Mouse (Mus musculus): ENCODE results near the gene Cx3cl1. TPM values are rescaled to one million over a fixed set of nuclear protein-coding genes. Genes with fewer than 3 reads are reported as not detected.
A peak's percentile ranks its signal among the peaks of the same experiment; 100 is the strongest.

Gene Cx3cl1
- total RNA-seq, 2 experiments from 2014 or later: 3.4 to 3.9 TPM

GRCm38 (mm10) chr8:94794782-94795181, 23.0 kb downstream of the Cx3cl1 start:
- intact Hi-C loops (cut with DNase I): no loop called here
- DNase-seq: no peak

GRCm38 (mm10) chr8:94800278-94800968, 28.6 kb downstream of the Cx3cl1 start:
- intact Hi-C loops (cut with DNase I): loop anchor here (10.0 kb wide), 1 partner anchor 266 kb away; the partner anchor contains the start of gene Cpne2
- peak in 1 of 2 experiments; percentile 52 for DNase-seq

- intact Hi-C loops (cut with DNase I): loop anchor here (10.0 kb wide), 1 partner anchor 267 kb away; the partner anchor contains the start of gene Cpne2
- peak in 1 of 2 experiments; percentile 46 for DNase-seq
Measured at GRCm38 (mm10) chr8:94801293-94802095, 29.7 kb downstream of the Cx3cl1 start.

- no peak for DNase-seq
- intact Hi-C loops (cut with DNase I): loop anchor here (10.0 kb wide), 1 partner anchor 268 kb away; the partner anchor contains the start of gene Cpne2
Measured at GRCm38 (mm10) chr8:94802375-94802774, 30.6 kb downstream of the Cx3cl1 start.

GRCm38 (mm10) chr8:94803551-94803950, 31.7 kb downstream of the Cx3cl1 start:
- DNase-seq: no peak
- intact Hi-C loops (cut with DNase I): loop anchor here (10.0 kb wide), 1 partner anchor 269 kb away; the partner anchor contains the start of gene Cpne2

- intact Hi-C loops (cut with DNase I): loop anchor here (10.0 kb wide), 1 partner anchor 270 kb away; the partner anchor contains the start of gene Cpne2
Measured at GRCm38 (mm10) chr8:94804546-94805340, 32.9 kb downstream of the Cx3cl1 start.

GRCm38 (mm10) chr8:94805811-94806210, 34.0 kb downstream of the Cx3cl1 start:
- intact Hi-C loops (cut with DNase I): loop anchor here (10.0 kb wide), 1 partner anchor 271 kb away; the partner anchor contains the start of gene Cpne2
- DNase-seq: no peak

More at GRCm38 (mm10) chr8:94804546-94805340, 32.9 kb downstream of the Cx3cl1 start:
- no peak for DNase-seq

- intact Hi-C loops (cut with DNase I): loop anchor here (10.0 kb wide), 1 partner anchor 273 kb away; the partner anchor contains the start of gene Cpne2
- DNase-seq: no peak
Measured at GRCm38 (mm10) chr8:94807506-94807905, 35.7 kb downstream of the Cx3cl1 start.

GRCm38 (mm10) chr8:94808372-94808771, 36.6 kb downstream of the Cx3cl1 start:
- intact Hi-C loops (cut with DNase I): loop anchor here (10.0 kb wide), 1 partner anchor 274 kb away; the partner anchor contains the start of gene Cpne2
- no peak for DNase-seq

GRCm38 (mm10) chr8:94810153-94810552, 38.3 kb downstream of the Cx3cl1 start, which contains the start of gene Ccl17:
Gene Ccl17, plus strand, starts transcription at chr8:94810453.
- intact Hi-C loops (cut with DNase I): loop anchor here (5.0 kb wide), 1 partner anchor 218 kb away; no protein-coding TSS in a partner anchor
- no peak for DNase-seq

- no peak for DNase-seq
- intact Hi-C loops (cut with DNase I): loop anchor here (5.0 kb wide), 1 partner anchor 219 kb away; no protein-coding TSS in a partner anchor
Measured at GRCm38 (mm10) chr8:94810855-94811254, 39.0 kb downstream of the Cx3cl1 start.

GRCm38 (mm10) chr8:94811654-94812053, 39.8 kb downstream of the Cx3cl1 start:
- DNase-seq: no peak
- intact Hi-C loops (cut with DNase I): loop anchor here (1.0 to 5.0 kb wide), 2 partner anchors 107 to 219 kb away; no protein-coding TSS in a partner anchor

- intact Hi-C loops (cut with DNase I): loop anchor here (1.0 to 5.0 kb wide), 2 partner anchors 108 to 220 kb away; no protein-coding TSS in a partner anchor
- DNase-seq: peak; percentile 89 to 94
Measured at GRCm38 (mm10) chr8:94812645-94813098, 40.9 kb downstream of the Cx3cl1 start.

- intact Hi-C loops (cut with DNase I): loop anchor here (2.0 to 5.0 kb wide), 2 partner anchors 94 to 222 kb away; no protein-coding TSS in a partner anchor
- DNase-seq: peak in 1 of 2 experiments; percentile 55
Measured at GRCm38 (mm10) chr8:94814556-94814955, 42.7 kb downstream of the Cx3cl1 start.

GRCm38 (mm10) chr8:94817933-94818332, 46.1 kb downstream of the Cx3cl1 start:
- intact Hi-C loops (cut with DNase I): loop anchor here (5.0 kb wide), 1 partner anchor 216 kb away; the partner anchor contains the start of genes Fam192a and Rspry1
- DNase-seq: no peak

GRCm38 (mm10) chr8:94819671-94820179, 47.9 kb downstream of the Cx3cl1 start:
- intact Hi-C loops (cut with DNase I): loop anchor here (5.0 kb wide), 1 partner anchor 217 kb away; the partner anchor contains the start of genes Fam192a and Rspry1
- DNase-seq: no peak

- no peak for DNase-seq
- intact Hi-C loops (cut with DNase I): no loop called here
Measured at GRCm38 (mm10) chr8:94820553-94820952, 48.7 kb downstream of the Cx3cl1 start.

- intact Hi-C loops (cut with DNase I): no loop called here
- no peak for DNase-seq
Measured at GRCm38 (mm10) chr8:94821381-94821780, 49.6 kb downstream of the Cx3cl1 start.
